Mouse (Mus musculus) forebrain, postnatal 0 days (tissue): ENCODE data around the gene Clasrp. TPM values are rescaled to one million over a fixed set of nuclear protein-coding genes. Genes with fewer than 3 reads are reported as not detected.

Experiments
- ATAC-seq: fragments of 200-750 bp; cut with Nextera tagmentation; 2 replicates; pipeline ENCODE4 v1.8.0; 2017; ENCODE audit warnings: mild to moderate bottlenecking, moderate library complexity
- DNase-seq: peaks from one replicate; pipeline ENCODE4 v3.0.0-alpha.2; 2015
- H3K27ac ChIP-seq: fragments of 300-500 bp; sonication (generic); 2 replicates; pipeline ENCODE4 v1.5.1; 2014; ENCODE audit warnings: low read depth, mild to moderate bottlenecking, antibody characterized with exemption, low read length, moderate library complexity, mixed read lengths
- H3K27me3 ChIP-seq: fragments of 300-500 bp; sonication (generic); 2 replicates; pipeline ENCODE4 v1.6.1; 2014; ENCODE audit warnings: mild to moderate bottlenecking, low read length, mixed read lengths; ENCODE audit not compliant: insufficient read depth
- H3K36me3 ChIP-seq: fragments of 300-500 bp; sonication (generic); 2 replicates; pipeline ENCODE4 v1.6.1; 2014; ENCODE audit warnings: mild to moderate bottlenecking, moderate library complexity; ENCODE audit not compliant: insufficient read depth
- H3K4me1 ChIP-seq: fragments of 300-500 bp; sonication (generic); 2 replicates; pipeline ENCODE4 v1.6.1; 2014; ENCODE audit warnings: antibody characterized with exemption; ENCODE audit not compliant: insufficient read depth
- H3K4me2 ChIP-seq: fragments of 300-500 bp; sonication (generic); 2 replicates; pipeline ENCODE4 v1.6.1; 2014; ENCODE audit warnings: low read depth, mild to moderate bottlenecking, moderate library complexity
- H3K4me3 ChIP-seq: fragments of 300-500 bp; sonication (generic); 2 replicates; pipeline ENCODE4 v1.5.1; 2014; ENCODE audit warnings: low read depth, low read length, mixed read lengths
- H3K9ac ChIP-seq: fragments of 300-500 bp; sonication (generic); 2 replicates; pipeline ENCODE4 v1.6.1; 2014; ENCODE audit warnings: mild to moderate bottlenecking
- H3K9me3 ChIP-seq: fragments of 300-500 bp; sonication (generic); 2 replicates; pipeline ENCODE4 v1.6.1; 2016; ENCODE audit warnings: low read length
- CTCF ChIP-seq: sonication (generic); IDR thresholded peaks from 2 replicates; pipeline ENCODE4 v1.5.1; 2016; ENCODE audit warnings: antibody characterized with exemption, control low read depth, low read depth
- WGBS: fragments of 180-500 bp; shearing (Covaris S2); extraction: QIAGEN DNeasy Blood & Tissue Kit; methylation state at CpG from one replicate; pipeline ENCODE4 v1.1.7; 2014; 5-methylcytosine and 5-hydroxymethylcytosine counted together
- polyA plus RNA-seq: library from polyadenylated mRNA; unstranded; fragments of >200 nt; fragmentation: Nextera tagmentation; extraction: Ambion mirVana; gene quantifications from 2 replicates; pipeline ENCODE4 v1.2.1, GENCODE M21; 2015
- total RNA-seq: library from RNA; depleted of rRNA; stranded (reverse); fragments of >200 nt; gene quantifications from 2 replicates; pipeline ENCODE4 v1.2.3, GENCODE M21; 2014; rRNA removed

Gene Clasrp
- total and polyA plus RNA-seq, 2 experiments from 2014 or later = 56.8 to 89.0 TPM

GRCm38 (mm10) chr7:19531077-19531476 is 73.2 kb downstream of the Clasrp start:
- no peaks in the 10 kb centered on the region for H3K4me1 ChIP-seq
- H3K9me3 ChIP-seq = no peaks in the 10 kb centered on the region
- no peak for TF ChIP-seq CTCF
- no peak overlapping the region for H3K9ac ChIP-seq
- H3K27ac ChIP-seq = no peak overlapping the region
- no peaks in the 10 kb centered on the region for H3K27me3 ChIP-seq
- H3K4me2 ChIP-seq = no peak overlapping the region
- H3K4me3 ChIP-seq = no peak overlapping the region
- WGBS = 82% methylated on average over 10 of the region's 10 CpGs
- no peak for DNase-seq
- peaks cover 60% of the 10 kb centered on the region for H3K36me3 ChIP-seq
- no peak for ATAC-seq

Other genes starting within 250 kb of the Clasrp start
- gene Cd3eap, start 245.0 kb downstream of the Clasrp start, total RNA-seq = 12.1 and 15.5 TPM in 2 replicates
- gene Cd3eap, start 245.0 kb downstream of the Clasrp start, polyA plus RNA-seq = 19.4 and 21.6 TPM in 2 replicates
- gene Ppp1r13l, start 244.7 kb downstream of the Clasrp start, total RNA-seq = 0.76 and 1.2 TPM in 2 replicates
- 2.0 and 2.1 TPM in 2 replicates for gene Ppp1r13l, start 244.7 kb downstream of the Clasrp start, polyA plus RNA-seq
- gene Ercc2, start 222.5 kb downstream of the Clasrp start, total RNA-seq = 47.7 and 58.2 TPM in 2 replicates
- gene Ercc2, start 222.5 kb downstream of the Clasrp start, polyA plus RNA-seq = 17.9 and 21.8 TPM in 2 replicates
- gene Klc3, start 200.4 kb downstream of the Clasrp start, total RNA-seq = 2.2 and 3.0 TPM in 2 replicates
- 2.1 and 2.9 TPM in 2 replicates for gene Klc3, start 200.4 kb downstream of the Clasrp start, polyA plus RNA-seq
- gene Ckm, start 199.7 kb downstream of the Clasrp start, total RNA-seq = 0.48 and 4.2 TPM in 2 replicates
- not detected in 2 replicates for gene Ckm, start 199.7 kb downstream of the Clasrp start, polyA plus RNA-seq
- 46.7 and 47.1 TPM in 2 replicates for gene Mark4, start 145.7 kb downstream of the Clasrp start, total RNA-seq
- 16.1 and 21.0 TPM in 2 replicates for gene Mark4, start 145.7 kb downstream of the Clasrp start, polyA plus RNA-seq
- 0.14 and 0.23 TPM in 2 replicates for gene Exoc3l2, start 141.2 kb downstream of the Clasrp start, total RNA-seq
- 0.36 and 0.38 TPM in 2 replicates for gene Exoc3l2, start 141.2 kb downstream of the Clasrp start, polyA plus RNA-seq
- gene Bloc1s3, start 96.1 kb downstream of the Clasrp start, total RNA-seq = 17.3 and 17.8 TPM in 2 replicates
- gene Bloc1s3, start 96.1 kb downstream of the Clasrp start, polyA plus RNA-seq = 4.5 and 5.1 TPM in 2 replicates
- gene Trappc6a, start 96.1 kb downstream of the Clasrp start, total RNA-seq = 28.5 and 28.8 TPM in 2 replicates
- 38.7 and 38.8 TPM in 2 replicates for gene Trappc6a, start 96.1 kb downstream of the Clasrp start, polyA plus RNA-seq
- 2.0 and 3.4 TPM in 2 replicates for gene Nkpd1, start 86.6 kb downstream of the Clasrp start, total RNA-seq
- 1.1 and 2.3 TPM in 2 replicates for gene Nkpd1, start 86.6 kb downstream of the Clasrp start, polyA plus RNA-seq
- gene Ppp1r37, start 41.4 kb downstream of the Clasrp start, total RNA-seq = 86.4 and 87.8 TPM in 2 replicates
- gene Ppp1r37, start 41.4 kb downstream of the Clasrp start, polyA plus RNA-seq = 23.4 and 27.2 TPM in 2 replicates
- 0.31 and 1.2 TPM in 2 replicates for gene Zfp296, start 27.2 kb downstream of the Clasrp start, total RNA-seq
- gene Zfp296, start 27.2 kb downstream of the Clasrp start, polyA plus RNA-seq = 0.09 and 0.16 TPM in 2 replicates
- gene Gemin7, start 26.9 kb downstream of the Clasrp start, total RNA-seq = 38.2 and 56.4 TPM in 2 replicates
- 145 and 148 TPM in 2 replicates for gene Gemin7, start 26.9 kb downstream of the Clasrp start, polyA plus RNA-seq
- gene Relb, start 25.0 kb upstream of the Clasrp start, total RNA-seq = 6.5 and 6.9 TPM in 2 replicates
- gene Relb, start 25.0 kb upstream of the Clasrp start, polyA plus RNA-seq = 4.5 and 5.4 TPM in 2 replicates
- gene Clptm1, start 60.5 kb upstream of the Clasrp start, total RNA-seq = 93.2 and 109 TPM in 2 replicates
- 111 and 136 TPM in 2 replicates for gene Clptm1, start 60.5 kb upstream of the Clasrp start, polyA plus RNA-seq
- gene Apoc2, start 73.5 kb upstream of the Clasrp start, total RNA-seq = 0.86 TPM in 1 of 2 replicates, not detected in the other
- gene Apoc2, start 73.5 kb upstream of the Clasrp start, polyA plus RNA-seq = 0.50 TPM in 1 of 2 replicates, not detected in the other
- not detected in 2 replicates for gene Gm44805, start 76.9 kb upstream of the Clasrp start, total RNA-seq
- gene Gm44805, start 76.9 kb upstream of the Clasrp start, polyA plus RNA-seq = not detected in 2 replicates
- not detected in 2 replicates for gene Apoc4, start 77.0 kb upstream of the Clasrp start, total RNA-seq
- not detected in 2 replicates for gene Apoc4, start 77.0 kb upstream of the Clasrp start, polyA plus RNA-seq
- 2.1 and 5.3 TPM in 2 replicates for gene Apoc1, start 88.2 kb upstream of the Clasrp start, total RNA-seq
- gene Apoc1, start 88.2 kb upstream of the Clasrp start, polyA plus RNA-seq = 3.0 and 5.5 TPM in 2 replicates
- 1,116 and 1,436 TPM in 2 replicates for gene Apoe, start 94.7 kb upstream of the Clasrp start, total RNA-seq
- gene Apoe, start 94.7 kb upstream of the Clasrp start, polyA plus RNA-seq = 1,283 and 1,495 TPM in 2 replicates
- 98.9 and 113 TPM in 2 replicates for gene Tomm40, start 111.0 kb upstream of the Clasrp start, total RNA-seq
- gene Tomm40, start 111.0 kb upstream of the Clasrp start, polyA plus RNA-seq = 146 and 147 TPM in 2 replicates
- 44.2 and 44.7 TPM in 2 replicates for gene Nectin2, start 146.0 kb upstream of the Clasrp start, total RNA-seq
- 47.2 and 48.7 TPM in 2 replicates for gene Nectin2, start 146.0 kb upstream of the Clasrp start, polyA plus RNA-seq
- 12.2 and 19.5 TPM in 2 replicates for gene Bcam, start 166.5 kb upstream of the Clasrp start, total RNA-seq
- 10.9 and 12.7 TPM in 2 replicates for gene Bcam, start 166.5 kb upstream of the Clasrp start, polyA plus RNA-seq
- 0.38 and 1.1 TPM in 2 replicates for gene Cblc, start 192.3 kb upstream of the Clasrp start, total RNA-seq
- 0.67 and 0.84 TPM in 2 replicates for gene Cblc, start 192.3 kb upstream of the Clasrp start, polyA plus RNA-seq
- 0.43 and 0.77 TPM in 2 replicates for gene Bcl3, start 218.3 kb upstream of the Clasrp start, total RNA-seq
- gene Bcl3, start 218.3 kb upstream of the Clasrp start, polyA plus RNA-seq = 0.28 and 0.86 TPM in 2 replicates
- gene Gm19345, start 247.5 kb upstream of the Clasrp start, total RNA-seq = 32.4 and 33.3 TPM in 2 replicates
- 14.6 and 16.4 TPM in 2 replicates for gene Gm19345, start 247.5 kb upstream of the Clasrp start, polyA plus RNA-seq